Mouse (Mus musculus) liver, embryonic 13.5 days (tissue): ENCODE results near the gene Wdr20. TPM values are rescaled to one million over a fixed set of nuclear protein-coding genes. Genes with fewer than 3 reads are reported as not detected.

Source experiments
- ATAC-seq: fragments of 200-750 bp; cut with Nextera tagmentation; 2 replicates; pipeline ENCODE4 v1.8.0; 2017; ENCODE audit warnings: low read depth, mild to moderate bottlenecking, moderate number of reproducible peaks, moderate library complexity
- DNase-seq: peaks from one replicate; pipeline ENCODE4 v3.0.0; 2022
- H3K27ac ChIP-seq: fragments of 300-500 bp; sonication (generic); 2 replicates; pipeline ENCODE4 v1.5.1; 2015; ENCODE audit warnings: moderate library complexity, mild to moderate bottlenecking, inconsistent platforms
- H3K27me3 ChIP-seq: fragments of 300-500 bp; sonication (generic); 2 replicates; pipeline ENCODE4 v1.6.1; 2015; ENCODE audit warnings: mild to moderate bottlenecking, inconsistent platforms
- H3K36me3 ChIP-seq: fragments of 300-500 bp; sonication (generic); 2 replicates; pipeline ENCODE4 v1.6.1; 2015; ENCODE audit warnings: mild to moderate bottlenecking, inconsistent platforms
- H3K4me1 ChIP-seq: fragments of 300-500 bp; sonication (generic); replicated peaks from 2 replicates; pipeline ENCODE4 v1.6.1; 2015; ENCODE audit warnings: inconsistent platforms
- H3K4me2 ChIP-seq: fragments of 300-500 bp; sonication (generic); 2 replicates; pipeline ENCODE4 v1.6.1; 2015; ENCODE audit warnings: inconsistent platforms, mild to moderate bottlenecking, moderate library complexity
- H3K4me3 ChIP-seq: fragments of 300-500 bp; sonication (generic); replicated peaks from 2 replicates; pipeline ENCODE4 v1.5.1; 2015; ENCODE audit warnings: mild to moderate bottlenecking, inconsistent platforms
- H3K9ac ChIP-seq: fragments of 300-500 bp; sonication (generic); 2 replicates; pipeline ENCODE4 v1.6.1; 2015; ENCODE audit warnings: mild to moderate bottlenecking, inconsistent platforms
- H3K9me3 ChIP-seq: fragments of 300-500 bp; sonication (generic); replicated peaks from 2 replicates; pipeline ENCODE4 v1.6.1; 2016; ENCODE audit warnings: inconsistent platforms
- WGBS: fragments of 180-500 bp; shearing (Covaris S2); methylation state at CpG from one replicate; pipeline ENCODE4 v1.1.7; 2015; ENCODE audit not compliant: insufficient replicate concordance; 5-methylcytosine and 5-hydroxymethylcytosine counted together
- polyA plus RNA-seq: library from polyadenylated mRNA; unstranded; fragments of >200 nt; fragmentation: Nextera tagmentation; extraction: Ambion mirVana; gene quantifications from 2 replicates; pipeline ENCODE4 v1.2.1, GENCODE M21; 2015

Gene Wdr20
- polyA plus RNA-seq, 1 experiment from 2014 or later, result 9.4 TPM

- no peak overlapping the region for H3K4me3 ChIP-seq
- peaks cover 17% of the 10 kb centered on the region for H3K4me1 ChIP-seq
- no peak overlapping the region for H3K27ac ChIP-seq
- H3K27me3 ChIP-seq, result no peaks in the 10 kb centered on the region
- WGBS, result 84% methylated on average over 5 of the region's 5 CpGs
- no peaks in the 10 kb centered on the region for H3K9me3 ChIP-seq
- H3K36me3 ChIP-seq, result no peaks in the 10 kb centered on the region; the same call in 1 of the 2 replicates
- DNase-seq (no peak), ATAC-seq (no peak)
- no peak overlapping the region for H3K4me2 ChIP-seq
- no peak overlapping the region for H3K9ac ChIP-seq
Measured at GRCm38 (mm10) chr12:110802674-110803297, 65.0 kb downstream of the Wdr20 start.

- 74% methylated on average over 10 of the region's 10 CpGs for WGBS
- no peaks in the 10 kb centered on the region; the same call in 1 of the 2 replicates for H3K36me3 ChIP-seq
- H3K9ac ChIP-seq, result no peak overlapping the region
- H3K27ac ChIP-seq, result no peak overlapping the region
- H3K4me3 ChIP-seq, result no peak overlapping the region
- ATAC-seq, result 0 out of 2 replicates have a peak, but pooled peaks have one; percentile 40
- no peak overlapping the region for H3K4me2 ChIP-seq
- no peak for DNase-seq
- peaks cover 14% of the 10 kb centered on the region for H3K4me1 ChIP-seq
- H3K9me3 ChIP-seq, result no peaks in the 10 kb centered on the region
- no peaks in the 10 kb centered on the region for H3K27me3 ChIP-seq
Measured at GRCm38 (mm10) chr12:110804261-110804660, 66.5 kb downstream of the Wdr20 start.

GRCm38 (mm10) chr12:110806301-110806970 is 68.7 kb downstream of the Wdr20 start:
- ATAC-seq, result 0 out of 2 replicates have a peak, but pooled peaks have one; percentile 17
- Histone ChIP-seq H3K36me3 (no peaks in the 10 kb centered on the region; the same call in 1 of the 2 replicates), H3K27me3 (no peaks in the 10 kb centered on the region), H3K4me1 (peaks cover 14% of the 10 kb centered on the region), H3K27ac (no peak overlapping the region), H3K9ac (no peak overlapping the region), H3K4me2 (no peak overlapping the region), H3K4me3 (no peak overlapping the region), H3K9me3 (no peaks in the 10 kb centered on the region)
- WGBS, result 72% methylated on average over 3 of the region's 3 CpGs
- DNase-seq, result no peak

GRCm38 (mm10) chr12:110808430-110808829 is 70.7 kb downstream of the Wdr20 start:
- Histone ChIP-seq H3K27ac (no peak overlapping the region), H3K9ac (no peak overlapping the region), H3K27me3 (no peaks in the 10 kb centered on the region), H3K9me3 (no peaks in the 10 kb centered on the region), H3K4me2 (no peak overlapping the region), H3K4me3 (no peak overlapping the region), H3K36me3 (no peaks in the 10 kb centered on the region; the same call in 1 of the 2 replicates), H3K4me1 (no peaks in the 10 kb centered on the region)
- DNase-seq (no peak), ATAC-seq (no peak)
- 83% methylated on average over 10 of the region's 10 CpGs for whole genome bisulfite sequencing

GRCm38 (mm10) chr12:110808848-110809247 is 71.1 kb downstream of the Wdr20 start:
- Histone ChIP-seq H3K9ac (no peak overlapping the region), H3K27ac (no peak overlapping the region), H3K4me1 (no peaks in the 10 kb centered on the region), H3K36me3 (no peaks in the 10 kb centered on the region; the same call in 1 of the 2 replicates), H3K4me3 (no peak overlapping the region), H3K9me3 (no peaks in the 10 kb centered on the region), H3K27me3 (no peaks in the 10 kb centered on the region), H3K4me2 (no peak overlapping the region)
- ATAC-seq, result no peak
- no peak for DNase-seq
- 81% methylated on average over 5 of the region's 5 CpGs for whole genome bisulfite sequencing

GRCm38 (mm10) chr12:110813132-110813531 is 75.4 kb downstream of the Wdr20 start:
- Histone ChIP-seq H3K4me2 (no peak overlapping the region), H3K27me3 (no peaks in the 10 kb centered on the region), H3K4me1 (peaks cover 3% of the 10 kb centered on the region; the same call in 1 of the 2 replicates), H3K9me3 (no peaks in the 10 kb centered on the region), H3K9ac (no peak overlapping the region), H3K36me3 (no peaks in the 10 kb centered on the region), H3K27ac (no peak overlapping the region), H3K4me3 (no peak overlapping the region)
- DNase-seq (no peak), ATAC-seq (no peak)
- 66% methylated on average over 9 of the region's 9 CpGs for WGBS

GRCm38 (mm10) chr12:110813624-110814023 is 75.9 kb downstream of the Wdr20 start:
- H3K4me3 ChIP-seq, result no peak overlapping the region
- no peaks in the 10 kb centered on the region for H3K9me3 ChIP-seq
- no peak for ATAC-seq
- no peaks in the 10 kb centered on the region for H3K36me3 ChIP-seq
- DNase-seq, result no peak
- H3K9ac ChIP-seq, result no peak overlapping the region
- H3K27ac ChIP-seq, result no peak overlapping the region
- H3K4me1 ChIP-seq, result peaks cover 3% of the 10 kb centered on the region; the same call in 1 of the 2 replicates
- H3K4me2 ChIP-seq, result no peak overlapping the region
- WGBS, result 81% methylated on average over 6 of the region's 6 CpGs
- no peaks in the 10 kb centered on the region for H3K27me3 ChIP-seq

GRCm38 (mm10) chr12:110814924-110815323 is 77.2 kb downstream of the Wdr20 start:
- Histone ChIP-seq H3K9me3 (no peaks in the 10 kb centered on the region), H3K4me2 (no peak overlapping the region), H3K9ac (no peak overlapping the region), H3K27ac (no peak overlapping the region), H3K27me3 (no peaks in the 10 kb centered on the region), H3K4me3 (no peak overlapping the region), H3K36me3 (no peaks in the 10 kb centered on the region), H3K4me1 (peaks cover 3% of the 10 kb centered on the region; the same call in 1 of the 2 replicates)
- ATAC-seq (no peak), DNase-seq (no peak)
- 56% methylated on average over 17 of the region's 17 CpGs for WGBS

- no peak overlapping the region for H3K9ac ChIP-seq
- no peak for DNase-seq
- WGBS, result 90% methylated on average over 2 of the region's 2 CpGs
Measured at GRCm38 (mm10) chr12:110816833-110817232, 79.1 kb downstream of the Wdr20 start.

GRCm38 (mm10) chr12:110819367-110819766 is 81.6 kb downstream of the Wdr20 start:
- no peak overlapping the region for H3K4me3 ChIP-seq
- no peaks in the 10 kb centered on the region for H3K27me3 ChIP-seq
- H3K27ac ChIP-seq, result no peak overlapping the region
- no peaks in the 10 kb centered on the region for H3K9me3 ChIP-seq
- ATAC-seq, result no peak
- no peak overlapping the region for H3K9ac ChIP-seq
- no peaks in the 10 kb centered on the region for H3K36me3 ChIP-seq
- no peak overlapping the region for H3K4me2 ChIP-seq
- WGBS, result 71% methylated on average over 8 of the region's 8 CpGs
- H3K4me1 ChIP-seq, result peaks cover 3% of the 10 kb centered on the region; the same call in 1 of the 2 replicates
- DNase-seq, result no peak

More at GRCm38 (mm10) chr12:110816833-110817232, 79.1 kb downstream of the Wdr20 start:
- Histone ChIP-seq H3K4me2 (no peak overlapping the region), H3K4me3 (no peak overlapping the region), H3K27me3 (no peaks in the 10 kb centered on the region), H3K27ac (no peak overlapping the region), H3K9me3 (no peaks in the 10 kb centered on the region), H3K36me3 (no peaks in the 10 kb centered on the region), H3K4me1 (peaks cover 3% of the 10 kb centered on the region; the same call in 1 of the 2 replicates)
- no peak for ATAC-seq

GRCm38 (mm10) chr12:110821787-110822186 is 84.0 kb downstream of the Wdr20 start:
- H3K9ac ChIP-seq, result no peak overlapping the region
- ATAC-seq (no peak), DNase-seq (no peak)
- H3K4me1 ChIP-seq, result no peaks in the 10 kb centered on the region
- H3K27me3 ChIP-seq, result no peaks in the 10 kb centered on the region
- 75% methylated on average over 2 of the region's 2 CpGs for WGBS
- H3K27ac ChIP-seq, result no peak overlapping the region
- H3K4me2 ChIP-seq, result no peak overlapping the region
- no peaks in the 10 kb centered on the region for H3K36me3 ChIP-seq
- H3K9me3 ChIP-seq, result no peaks in the 10 kb centered on the region
- no peak overlapping the region for H3K4me3 ChIP-seq
